Mouse (Mus musculus) thymus, postnatal 25 days (tissue): ENCODE data around the gene Itpr1.

Source experiments
- DNase-seq: peaks from one replicate; pipeline ENCODE4 v3.0.0; 2022

Itpr1 gene

GRCm38 (mm10) chr6:108244571-108244970, 31.7 kb downstream of the Itpr1 start:
- no peak for DNase-seq

- DNase-seq: no peak
Measured at GRCm38 (mm10) chr6:108246369-108247085, 33.6 kb downstream of the Itpr1 start.

DNA sequence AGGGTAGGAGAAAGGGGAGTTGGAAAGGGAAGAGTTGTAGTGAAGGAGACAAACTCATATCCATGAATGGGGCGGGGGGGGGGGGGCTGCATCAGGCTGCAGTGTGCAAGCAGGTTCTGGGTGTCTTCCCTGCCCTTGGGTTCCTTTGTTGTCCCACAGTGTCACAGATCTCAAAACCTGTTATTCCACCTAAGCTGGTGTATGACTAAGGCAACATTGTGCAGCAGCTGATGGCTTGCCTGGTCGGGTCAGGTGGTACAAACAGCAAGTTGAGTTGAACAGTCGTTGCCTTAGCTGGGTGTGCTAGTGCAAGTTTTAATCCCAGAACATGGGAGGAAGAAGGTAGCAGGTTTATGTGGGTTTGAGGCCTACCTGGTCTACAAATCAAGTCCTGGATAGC, 34.3 kb downstream of the Itpr1 start:
- no peak for DNase-seq

DNA sequence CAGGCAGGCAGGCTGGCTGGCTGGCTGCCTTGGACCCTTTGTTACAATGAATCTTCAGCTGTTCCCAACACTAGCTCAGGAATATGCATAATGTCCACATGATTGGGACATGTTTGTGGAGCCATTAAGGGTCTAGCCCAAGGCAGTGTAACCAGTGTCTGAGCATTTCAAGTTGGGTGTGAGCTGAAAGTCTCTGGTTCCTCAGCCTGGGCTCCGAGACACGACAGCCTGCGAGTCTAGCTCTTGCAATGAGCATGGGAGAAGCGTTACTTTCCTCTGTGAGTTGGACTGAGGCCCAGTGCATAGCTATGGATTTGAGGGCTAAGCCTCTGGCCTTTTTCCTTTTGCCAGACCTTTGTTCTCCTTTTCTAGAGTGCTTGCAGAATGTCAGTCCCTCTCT, 35.6 kb downstream of the Itpr1 start:
- DNase-seq: no peak

- DNase-seq: no peak
Measured at GRCm38 (mm10) chr6:108249031-108249917, 36.4 kb downstream of the Itpr1 start.

DNA sequence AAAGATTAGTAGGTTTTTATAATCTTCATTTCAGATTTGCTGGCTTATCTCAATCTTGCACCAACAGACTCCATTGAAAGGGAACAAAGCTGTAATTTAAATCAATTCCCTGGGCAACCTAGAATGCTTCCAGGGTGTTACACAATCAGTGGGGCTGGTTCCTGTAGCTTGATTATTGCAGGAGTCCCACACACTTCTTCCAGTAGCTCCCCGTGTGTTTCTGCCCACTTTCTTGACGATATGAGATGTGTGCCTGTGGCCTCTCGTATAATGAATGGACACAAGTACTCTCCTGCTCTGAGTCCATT, 37.0 kb downstream of the Itpr1 start:
- no peak for DNase-seq

GRCm38 (mm10) chr6:108250416-108250815, 37.5 kb downstream of the Itpr1 start:
- no peak for DNase-seq

- DNase-seq: no peak
Measured at GRCm38 (mm10) chr6:108252565-108253360, 39.9 kb downstream of the Itpr1 start.

DNA sequence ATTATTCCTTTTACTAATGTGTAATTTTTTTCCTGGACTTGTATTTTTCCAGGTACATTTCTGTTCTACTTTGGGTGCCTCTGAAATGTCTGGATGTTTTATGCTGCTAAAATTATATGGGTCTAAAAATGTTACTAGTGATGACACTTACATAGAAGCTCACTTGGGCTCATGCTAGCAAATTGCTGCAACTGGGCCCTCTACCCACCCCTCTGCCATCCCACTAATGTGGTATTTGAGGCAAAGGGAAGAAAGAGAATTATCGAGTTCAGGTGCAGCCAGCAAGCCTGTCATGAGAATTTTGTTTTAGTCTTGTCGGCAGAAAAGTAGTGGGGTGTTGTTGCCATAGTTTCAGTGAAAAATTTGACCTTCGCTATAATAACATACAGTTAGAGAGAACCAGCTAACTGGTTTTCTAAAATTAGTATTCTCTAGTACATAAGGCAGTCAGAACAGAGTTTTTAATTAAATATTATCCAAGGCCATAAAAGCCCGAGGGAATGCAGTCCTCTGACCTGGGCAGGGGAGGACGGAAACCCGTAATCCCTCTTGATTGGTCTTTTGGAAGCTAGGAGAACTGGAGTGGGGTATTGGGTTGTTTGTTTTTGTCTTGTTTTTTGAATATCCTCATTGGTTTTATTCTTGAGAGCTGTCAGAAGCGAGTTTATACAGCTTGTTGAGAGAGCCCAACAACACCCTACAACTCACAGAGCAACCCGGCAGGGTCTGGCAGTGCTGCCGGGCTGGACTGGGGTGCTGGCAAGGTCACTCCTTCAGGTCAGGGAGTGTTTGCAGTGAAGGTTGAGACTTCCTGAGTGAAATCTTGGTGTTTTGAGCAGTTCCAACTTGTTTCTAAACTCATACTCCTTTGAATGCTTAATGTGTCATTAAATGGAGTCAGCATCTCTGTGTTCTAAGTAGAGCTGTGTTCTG, 41.5 kb downstream of the Itpr1 start:
- DNase-seq: no peak

DNA sequence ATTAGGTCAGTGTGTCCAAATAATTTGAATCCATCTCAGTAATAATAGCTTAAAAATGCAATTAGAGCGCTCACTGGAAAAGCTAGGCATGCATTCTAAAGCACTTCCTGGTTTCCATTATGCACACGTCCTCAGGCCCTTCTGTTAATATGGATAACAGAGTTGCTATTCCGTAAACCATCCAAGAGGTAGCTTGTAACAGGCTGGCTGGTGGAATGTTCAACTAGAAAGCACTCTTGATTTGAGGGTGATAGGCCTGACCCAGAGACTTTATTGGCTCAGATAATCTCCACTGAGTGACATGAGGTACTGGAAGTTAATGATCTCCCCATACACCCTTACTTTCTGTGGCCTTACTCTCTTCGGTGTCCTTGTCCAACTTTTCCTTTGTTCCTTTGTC, 43.0 kb downstream of the Itpr1 start:
- DNase-seq: no peak

GRCm38 (mm10) chr6:108257225-108257624, 44.3 kb downstream of the Itpr1 start:
- DNase-seq: no peak

- DNase-seq: no peak
Measured at GRCm38 (mm10) chr6:108258631-108259030, 45.7 kb downstream of the Itpr1 start.

GRCm38 (mm10) chr6:108259671-108260070, 46.8 kb downstream of the Itpr1 start:
- DNase-seq: no peak

- no peak for DNase-seq
Measured at GRCm38 (mm10) chr6:108261506-108261905, 48.6 kb downstream of the Itpr1 start.

- DNase-seq: no peak
Measured at GRCm38 (mm10) chr6:108264164-108264563, 51.3 kb downstream of the Itpr1 start.

DNA sequence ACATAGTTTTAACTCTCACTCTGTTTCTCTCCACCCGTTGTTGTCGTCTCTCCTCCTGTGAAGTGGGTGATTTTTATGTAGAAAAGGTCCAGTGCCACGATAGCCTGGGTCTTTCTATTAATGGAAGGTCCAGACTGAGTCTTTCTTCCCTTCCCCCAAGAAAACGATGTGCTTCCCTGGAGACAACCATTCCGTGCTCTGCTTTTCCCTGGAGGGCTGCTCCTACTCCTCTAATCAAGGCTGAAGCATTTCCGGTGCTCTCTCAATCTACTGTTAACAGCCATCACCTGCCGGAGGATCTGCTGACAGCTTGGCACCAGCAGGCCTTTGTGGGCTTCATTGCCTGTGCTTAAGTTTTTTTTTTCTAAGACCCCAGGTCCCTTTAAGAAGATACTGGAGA, 60.6 kb downstream of the Itpr1 start:
- DNase-seq: no peak

DNA sequence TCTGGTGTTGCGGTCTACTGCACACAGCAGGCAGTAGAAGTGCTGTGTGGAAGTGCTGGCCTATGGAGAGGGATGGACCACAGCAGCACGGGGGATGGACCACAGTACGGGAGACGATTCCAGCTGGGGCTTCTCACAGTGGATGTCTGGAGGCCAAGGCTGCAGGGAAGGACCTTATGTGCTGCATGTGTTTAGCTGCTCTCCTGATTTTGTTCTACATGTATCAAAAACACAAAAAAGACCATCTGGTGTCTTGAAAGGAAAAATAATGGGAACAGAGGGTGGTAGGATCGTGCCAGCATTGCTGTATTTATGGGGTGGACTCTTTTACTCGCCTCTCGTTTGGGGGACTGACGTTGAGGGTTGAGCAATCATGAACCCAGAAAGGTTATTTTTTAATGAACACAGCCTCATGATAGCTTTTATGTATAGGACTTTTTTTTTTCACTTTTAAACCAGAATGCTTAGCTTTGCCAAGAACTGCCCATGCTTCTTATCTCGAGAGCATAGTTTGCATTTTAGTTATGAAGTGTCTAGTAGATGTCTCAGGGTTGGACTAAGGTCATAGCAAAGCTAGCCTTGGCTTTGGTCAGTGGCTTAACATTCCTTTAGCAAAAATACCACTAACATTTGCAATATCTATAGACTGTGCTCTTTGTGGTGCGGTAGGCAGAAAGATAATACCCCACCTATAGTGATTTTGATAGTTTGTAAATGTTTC, 61.6 kb downstream of the Itpr1 start:
- no peak for DNase-seq

DNA sequence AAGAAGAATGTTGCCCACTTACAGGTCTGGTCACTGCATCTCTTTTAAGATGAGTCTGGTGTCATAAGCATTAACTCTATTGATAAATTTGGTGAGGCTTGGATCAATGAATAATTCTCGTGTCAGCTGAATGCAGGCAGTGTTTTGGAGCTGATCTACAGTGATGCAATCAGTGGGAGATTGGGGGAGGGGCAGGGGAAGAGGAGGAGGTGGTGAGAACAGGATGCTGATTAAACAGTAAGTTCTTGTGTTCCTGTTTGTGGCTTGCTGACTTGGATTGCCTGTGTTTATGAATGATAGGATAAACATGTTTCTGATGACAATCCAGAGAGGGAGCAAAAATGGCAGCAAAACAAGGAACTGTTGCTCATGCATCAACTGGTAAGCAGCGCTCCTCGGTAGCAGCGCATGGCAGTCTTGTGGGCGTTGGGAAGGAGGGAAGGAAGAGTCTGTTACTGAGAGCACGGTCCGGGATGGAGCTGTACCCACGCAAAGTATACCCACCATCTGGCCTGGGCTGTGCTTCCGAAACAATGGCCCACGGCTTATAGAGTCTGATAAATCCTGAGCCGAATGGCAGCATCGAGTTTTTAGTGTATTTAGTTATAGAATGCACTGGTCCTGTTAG, 64.1 kb downstream of the Itpr1 start:
- peak; percentile 15 for DNase-seq

DNA sequence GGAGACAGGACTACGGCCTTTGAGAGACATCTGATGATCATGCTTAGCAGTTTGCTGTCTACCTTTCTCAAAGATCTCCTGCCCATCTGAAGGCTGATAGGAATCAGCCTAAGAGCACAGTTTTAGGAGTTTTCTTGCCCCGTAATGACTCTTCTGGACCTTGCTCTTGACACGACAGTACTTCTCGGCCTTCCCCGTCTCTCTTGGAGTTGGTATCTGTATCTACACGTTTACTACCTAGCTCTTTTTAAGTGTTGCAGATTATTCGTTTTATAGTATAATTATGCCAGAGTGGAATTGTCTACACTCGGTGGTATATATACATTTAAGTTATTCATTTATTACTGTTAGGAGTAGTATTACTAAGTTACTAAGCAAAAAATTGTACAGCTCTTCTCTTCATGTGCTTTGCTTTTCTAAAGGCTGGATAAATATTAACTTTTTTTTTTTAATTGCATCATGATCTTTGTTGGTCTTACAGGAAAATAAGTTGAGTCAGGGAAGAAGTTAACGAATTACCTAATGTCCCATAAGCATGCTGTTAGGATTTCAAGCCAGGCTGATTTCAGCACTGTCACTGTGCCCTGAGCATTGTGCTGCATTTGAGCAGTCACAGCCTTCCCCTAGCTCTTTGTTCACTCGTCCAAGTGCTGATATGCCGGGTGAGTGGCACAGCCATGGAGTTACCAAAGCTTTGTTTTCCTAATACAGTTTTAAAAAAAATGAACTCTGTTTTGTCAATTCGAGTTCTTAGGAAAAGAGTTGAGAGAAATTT, 64.9 kb downstream of the Itpr1 start:
- DNase-seq: no peak

GRCm38 (mm10) chr6:108278826-108279630, 66.1 kb downstream of the Itpr1 start:
- DNase-seq: no peak
